Mouse (Mus musculus) liver, embryonic 14.5 days (tissue): Measurements from ENCODE around the gene Cap1.
A peak's percentile ranks its signal among the peaks of the same experiment; 100 is the strongest.

Experiments
- CTCF ChIP-seq: IDR thresholded peaks from 2 replicates; pipeline ENCODE4 v1.5.1; 2016; ENCODE audit warnings: antibody characterized with exemption, low read depth, control low read depth
- EP300 ChIP-seq: IDR thresholded peaks from 2 replicates; pipeline ENCODE4 v1.6.1; 2016; ENCODE audit warnings: antibody characterized with exemption, low read depth

DNA sequence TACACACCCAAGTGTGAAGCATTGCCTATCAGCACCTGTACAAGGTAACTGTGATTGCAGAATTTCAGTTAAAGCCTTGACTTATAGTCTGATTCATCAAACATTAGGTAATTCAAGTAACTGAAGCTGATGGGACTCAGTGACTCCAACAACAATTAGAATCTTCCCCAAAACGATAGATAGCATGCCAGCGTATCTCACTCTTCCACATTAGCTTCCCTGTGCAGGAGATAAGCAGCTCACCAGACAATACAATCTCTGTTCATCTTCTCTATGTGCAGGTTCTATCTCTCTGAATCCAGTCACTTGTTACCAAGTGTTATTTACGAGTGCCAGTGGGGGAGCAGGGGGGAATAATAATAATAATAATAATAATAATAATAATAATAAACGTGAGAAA, 12.3 kb downstream of the Cap1 start:
- TF ChIP-seq CTCF = no peak
- peak; percentile 54 for TF ChIP-seq EP300
